Mouse (Mus musculus): ENCODE measurements at regions not wholly inside any gene's neighbourhood (a gene's known extent, or its start where the extent isn't known, plus 50 kb on each side); places are given as distances from the start of the nearest gene placed in this dataset.
"Not testable (repeated sequence)": the region's sequence is repeated elsewhere in the genome, so short reads cannot be mapped to it uniquely, and the experiment has no call there.

- DNase-seq (ENCODE audit: low read depth) = not testable (repeated sequence)
These were observed 223.6 kb upstream of the Car8 start for GRCm38 (mm10) chr4:8462414-8462813.

DNA sequence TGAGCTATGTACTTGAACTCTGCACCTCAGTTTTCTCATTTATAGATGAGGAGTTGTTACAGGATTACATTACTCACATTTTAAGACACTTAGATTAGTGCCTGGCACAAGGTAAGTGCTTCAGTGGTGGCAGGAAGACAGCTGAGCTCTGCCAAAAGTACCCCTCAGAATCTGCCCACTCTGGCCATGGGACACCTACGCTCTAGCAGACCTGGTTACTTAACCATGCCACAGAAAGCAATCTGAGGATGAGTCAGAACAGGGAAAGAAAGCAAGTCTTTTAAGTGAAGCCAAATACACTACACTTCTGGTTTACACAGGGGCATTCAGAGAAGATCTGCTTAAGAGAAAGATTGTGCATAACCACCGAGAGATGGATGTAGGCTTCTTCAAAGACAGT, 215.5 kb upstream of the Car8 start:
- no peak for DNase-seq (ENCODE audit: low read depth)

- DNase-seq (ENCODE audit: low read depth) = peak; percentile 43
These were observed 193.6 kb upstream of the Car8 start for GRCm38 (mm10) chr4:8432393-8432792.

- DNase-seq (ENCODE audit: low read depth) = no peak
These were observed 192.1 kb upstream of the Car8 start for GRCm38 (mm10) chr4:8431032-8431332.

DNA sequence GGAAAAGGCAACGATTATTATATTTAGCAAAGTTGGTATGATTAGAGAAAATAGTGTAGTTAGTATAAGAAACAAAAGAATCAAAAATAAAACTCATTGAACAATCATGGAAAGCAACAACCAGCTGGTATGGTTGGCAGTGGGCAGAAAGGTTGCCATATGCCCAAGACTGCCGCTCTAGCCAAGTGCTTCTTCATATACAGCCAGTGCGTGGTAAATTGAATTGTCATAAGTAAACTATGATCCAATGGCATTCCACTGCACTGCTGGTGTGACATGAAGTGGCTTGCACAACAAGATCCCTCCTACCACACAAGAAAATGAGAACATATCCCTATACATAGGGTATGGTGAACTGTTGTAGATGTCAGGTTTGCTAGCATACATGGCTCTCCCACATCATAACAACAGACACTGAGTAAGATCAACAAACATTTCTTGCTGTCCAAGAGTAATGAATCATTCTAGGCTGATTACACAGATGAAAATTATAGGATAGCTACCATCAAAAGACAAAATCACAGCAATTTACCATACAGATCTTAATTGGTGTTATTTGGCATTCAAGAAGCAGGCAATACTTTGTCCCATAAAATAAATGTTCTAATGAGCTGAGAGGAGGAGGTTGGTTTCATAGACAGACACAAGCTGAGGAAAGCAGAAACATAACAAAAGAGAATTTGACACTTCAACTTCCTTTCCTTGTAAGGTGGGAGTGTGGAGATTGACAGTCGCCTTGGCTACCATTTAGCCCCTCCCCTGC, 191.6 kb upstream of the Car8 start:
- no peak for DNase-seq (ENCODE audit: low read depth)

DNA sequence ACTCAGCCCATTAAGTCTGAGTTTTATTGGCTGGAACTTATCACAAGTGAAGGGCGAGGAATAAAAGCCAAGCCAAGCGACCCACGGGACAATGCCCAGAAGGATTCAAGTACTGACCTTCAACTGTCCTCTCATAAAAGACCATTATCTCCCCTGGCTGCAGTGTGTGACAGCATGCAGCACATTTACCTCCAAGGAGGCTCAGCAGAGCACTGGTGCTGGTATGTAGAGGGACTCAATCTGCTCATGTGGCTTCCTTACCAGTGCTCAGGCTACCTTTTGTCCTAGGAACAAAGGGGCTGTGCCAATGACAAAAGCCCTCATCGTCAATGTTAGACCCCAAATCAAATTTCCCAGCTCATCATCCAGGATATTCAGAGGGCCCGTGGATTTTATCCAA, 190.9 kb upstream of the Car8 start:
- no peak for DNase-seq (ENCODE audit: low read depth)

- DNase-seq (ENCODE audit: low read depth) = no peak
These were observed 190.0 kb upstream of the Car8 start for GRCm38 (mm10) chr4:8428629-8429523.

DNA sequence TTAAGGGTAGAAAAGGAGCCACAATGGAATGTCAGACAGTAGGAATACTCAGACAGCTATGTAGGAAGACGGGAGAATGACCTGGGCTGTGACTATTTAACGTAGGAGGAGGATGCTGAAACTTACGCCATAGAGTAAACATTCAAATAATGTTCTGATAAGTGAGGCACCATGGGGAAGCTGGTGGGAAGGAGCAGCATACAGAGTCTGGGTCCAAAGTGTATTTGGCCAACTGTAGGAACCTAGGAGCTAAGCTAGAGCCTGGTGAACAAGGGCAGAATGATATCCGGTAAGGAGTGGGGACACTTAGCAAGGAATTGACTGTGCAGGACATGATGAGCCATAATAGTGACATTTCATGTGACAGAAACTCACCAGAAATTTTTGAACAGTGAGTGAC, 189.0 kb upstream of the Car8 start:
- DNase-seq (ENCODE audit: low read depth) = no peak

- DNase-seq (ENCODE audit: low read depth) = no peak
These were observed 184.7 kb upstream of the Car8 start for GRCm38 (mm10) chr4:8423392-8424045.

- no peak for DNase-seq (ENCODE audit: low read depth)
These were observed 182.4 kb upstream of the Car8 start for GRCm38 (mm10) chr4:8421285-8421684.

DNA sequence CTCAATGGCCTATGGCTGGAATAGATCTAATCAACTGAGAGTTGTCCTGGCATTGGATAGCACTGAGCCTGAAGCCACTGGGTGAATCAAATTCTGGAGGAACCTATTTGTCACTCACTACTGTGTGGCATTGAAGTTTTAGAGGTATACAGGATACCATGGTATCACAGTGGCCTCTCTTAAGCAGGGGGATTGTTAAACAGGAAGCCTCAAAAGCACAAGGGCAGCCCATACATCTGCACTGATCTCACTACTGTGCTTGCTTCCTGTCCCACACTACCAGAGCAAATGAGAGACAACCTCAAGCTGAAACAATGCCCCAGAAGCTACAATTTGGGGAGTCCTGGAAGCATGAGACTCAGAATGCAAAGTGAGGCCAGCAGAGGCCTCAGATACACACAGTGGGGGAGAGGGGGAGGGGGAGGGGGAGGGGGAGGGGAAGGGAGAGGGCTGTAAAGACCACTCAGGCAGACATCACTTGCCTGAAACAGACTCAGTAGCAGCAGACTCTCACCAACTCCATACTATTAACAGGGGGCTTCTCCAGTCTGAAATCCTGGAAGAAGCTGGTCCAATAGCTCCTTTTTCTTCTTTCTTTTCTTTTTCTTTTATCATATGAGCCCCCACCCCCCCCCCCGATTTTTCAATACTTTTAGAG, 179.7 kb upstream of the Car8 start:
- DNase-seq (ENCODE audit: low read depth) = peak; percentile 5

- DNase-seq (ENCODE audit: low read depth) = no peak
These were observed 179.0 kb upstream of the Car8 start for GRCm38 (mm10) chr4:8417821-8418220.

- no peak for DNase-seq (ENCODE audit: low read depth)
These were observed 174.5 kb upstream of the Car8 start for GRCm38 (mm10) chr4:8413307-8413706.

DNA sequence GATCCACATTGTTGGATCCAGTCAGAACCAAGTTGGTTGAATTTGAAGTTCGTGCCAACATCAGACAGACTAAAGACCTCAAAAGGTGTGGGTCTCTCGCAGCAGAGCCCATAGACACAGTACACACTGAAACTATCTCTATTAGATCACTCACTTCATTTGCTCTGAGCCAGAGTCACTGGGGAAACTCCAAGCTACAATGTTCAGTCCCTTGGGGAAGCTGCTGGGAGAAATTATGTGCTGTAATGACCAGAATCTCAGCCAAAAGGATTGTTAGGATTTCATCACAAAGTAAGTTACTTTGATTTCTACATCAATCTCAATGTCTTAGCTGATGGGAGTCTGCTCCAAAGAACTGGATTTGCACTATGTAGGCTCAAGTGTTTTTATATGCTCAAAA, 161.2 kb upstream of the Car8 start:
- DNase-seq (ENCODE audit: low read depth) = no peak

DNA sequence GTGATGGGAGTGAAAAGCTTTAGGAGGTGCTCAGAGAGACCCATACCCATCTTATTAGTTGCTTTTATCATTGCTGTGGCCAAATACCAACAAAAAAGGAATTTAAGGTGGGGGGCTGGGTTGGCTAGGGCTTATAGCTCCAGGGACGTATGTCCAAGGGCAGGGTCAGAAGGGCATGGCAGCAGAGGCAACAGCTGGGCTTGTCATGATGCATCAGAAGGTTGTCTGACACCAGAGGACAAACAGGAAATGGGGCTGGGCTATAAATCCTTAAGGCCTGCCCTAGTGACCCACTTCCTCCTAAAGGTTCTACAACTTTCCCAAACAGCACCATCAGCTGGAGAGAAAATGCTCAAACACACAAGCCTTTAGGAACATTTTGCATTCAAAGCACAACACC, 160.6 kb upstream of the Car8 start:
- DNase-seq (ENCODE audit: low read depth) = no peak

DNA sequence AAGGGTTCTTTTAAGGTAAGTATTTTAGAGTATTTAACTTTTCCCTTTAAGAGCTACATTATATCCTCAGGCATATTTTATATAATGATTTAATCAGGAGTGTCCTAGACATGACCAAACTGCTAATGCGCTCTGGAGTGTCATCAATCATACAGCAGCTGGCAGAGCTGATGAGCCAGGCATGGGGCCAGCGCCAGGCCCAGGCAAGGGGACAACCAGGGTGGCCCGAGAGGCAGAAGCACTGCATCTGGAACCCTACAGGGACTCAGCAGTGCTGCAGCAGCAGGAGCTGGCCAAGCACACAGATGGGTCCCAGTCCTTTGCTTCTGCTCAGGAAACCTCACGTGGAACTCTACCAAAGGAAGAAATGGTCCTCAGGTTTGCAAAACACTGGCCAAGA, 160.1 kb upstream of the Car8 start:
- DNase-seq (ENCODE audit: low read depth) = no peak

- DNase-seq (ENCODE audit: low read depth) = no peak
These were observed 144.3 kb upstream of the Car8 start for GRCm38 (mm10) chr4:8383162-8383561.

- no peak for DNase-seq (ENCODE audit: low read depth)
These were observed 143.2 kb upstream of the Car8 start for GRCm38 (mm10) chr4:8382125-8382417.

DNA sequence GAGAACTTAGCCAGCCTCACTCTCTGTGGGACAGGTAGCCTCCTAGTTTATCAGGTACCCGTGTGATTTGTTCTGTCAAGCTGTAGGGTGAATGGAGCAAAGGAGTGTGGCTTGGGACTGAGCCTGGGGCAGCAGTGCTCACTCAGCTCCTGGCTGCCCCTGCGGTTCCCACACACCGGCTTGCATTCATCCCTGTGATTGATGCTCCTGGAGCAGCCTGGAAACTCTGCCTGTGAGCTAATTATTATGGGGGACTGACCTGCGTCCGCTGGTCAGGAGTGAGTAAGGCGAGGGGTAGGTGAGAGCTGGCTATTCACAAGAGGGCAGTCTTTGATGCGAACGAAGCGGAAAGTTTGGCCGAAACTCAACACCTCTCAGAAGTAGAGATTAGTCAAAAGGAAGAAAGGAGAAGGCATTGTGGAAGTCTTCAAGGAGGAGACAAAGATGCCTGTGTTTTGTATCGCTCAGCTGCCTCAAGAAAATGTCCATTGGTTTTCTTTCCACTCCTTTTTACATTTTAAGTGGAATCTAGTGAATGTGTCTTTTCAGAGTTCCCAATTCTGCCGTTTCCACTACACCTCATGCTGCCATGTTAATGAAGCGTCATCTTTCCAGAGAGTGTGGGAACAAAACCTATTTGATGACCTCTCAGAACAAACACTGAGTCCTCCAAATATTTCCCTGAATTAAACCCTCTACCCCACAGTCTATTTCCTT, 142.7 kb upstream of the Car8 start:
- DNase-seq (ENCODE audit: low read depth) = no peak

DNA sequence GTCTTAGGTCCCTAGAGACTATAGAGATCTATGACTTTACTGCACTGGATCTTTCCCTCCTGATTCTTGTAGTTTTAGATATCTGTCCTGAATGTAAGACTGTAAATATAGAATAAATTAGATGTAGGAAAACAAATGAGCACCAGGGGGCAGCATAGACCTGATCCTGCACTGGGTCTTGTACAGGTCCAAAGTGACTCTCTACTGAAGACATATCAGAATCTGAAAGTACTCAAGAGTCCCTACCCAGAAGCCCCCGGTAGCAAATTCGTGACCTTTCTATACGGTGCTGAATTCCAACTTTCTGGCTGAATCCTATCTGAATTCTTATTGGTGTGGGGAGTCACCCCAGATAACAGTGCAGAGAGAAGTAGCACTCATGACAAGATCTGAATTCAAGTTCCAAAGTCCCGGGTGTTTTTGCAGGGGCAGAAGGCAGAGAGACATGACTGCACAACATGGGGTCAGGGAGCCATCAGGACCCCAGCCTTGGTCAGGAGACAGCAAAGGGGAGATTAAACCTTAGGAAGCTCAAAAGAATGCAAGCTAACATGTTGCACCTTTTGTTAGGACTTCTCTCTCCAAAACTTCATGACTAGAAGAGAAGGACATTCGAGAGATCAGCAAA, 142.0 kb upstream of the Car8 start:
- peak; percentile 66 for DNase-seq (ENCODE audit: low read depth)

DNA sequence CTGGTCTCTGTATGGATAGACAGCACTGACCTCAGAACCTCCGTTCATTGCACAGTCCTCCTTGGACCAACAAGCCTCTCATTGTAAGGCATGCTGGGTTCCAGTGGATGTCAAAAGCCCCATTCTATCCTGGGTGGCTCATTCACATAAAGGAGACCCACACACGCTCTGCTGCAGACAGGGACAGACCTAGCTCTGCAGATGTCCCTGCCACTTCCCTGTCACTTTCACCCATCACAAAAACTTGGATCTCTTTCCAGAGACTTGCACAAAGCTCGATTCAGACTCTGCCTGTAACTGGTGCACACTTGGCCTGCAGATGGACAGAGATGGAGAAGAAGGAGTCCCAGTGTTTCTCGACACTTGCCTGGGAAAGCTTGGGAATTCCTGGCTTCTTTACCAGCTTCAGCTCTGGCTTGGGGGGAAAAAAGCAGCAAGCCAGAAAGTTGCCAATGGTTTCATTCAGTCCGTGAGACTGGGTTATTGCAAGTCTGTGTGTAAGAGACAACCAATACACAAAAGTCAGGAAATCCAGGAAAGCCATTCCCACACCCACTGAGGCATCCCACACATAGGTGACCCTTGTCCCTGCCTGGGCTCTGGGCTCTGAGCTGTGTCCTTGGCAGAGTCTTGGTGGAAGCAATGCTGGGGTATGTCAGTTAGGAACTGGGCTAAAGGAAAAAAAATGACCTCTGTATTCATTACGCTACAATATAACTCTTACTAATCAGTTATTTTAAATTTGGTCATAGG, 136.1 kb upstream of the Car8 start:
- no peak for DNase-seq (ENCODE audit: low read depth)

All from induced T-regulatory cell, adult 2 months (primary cell).